In the genomic region with DNA sequence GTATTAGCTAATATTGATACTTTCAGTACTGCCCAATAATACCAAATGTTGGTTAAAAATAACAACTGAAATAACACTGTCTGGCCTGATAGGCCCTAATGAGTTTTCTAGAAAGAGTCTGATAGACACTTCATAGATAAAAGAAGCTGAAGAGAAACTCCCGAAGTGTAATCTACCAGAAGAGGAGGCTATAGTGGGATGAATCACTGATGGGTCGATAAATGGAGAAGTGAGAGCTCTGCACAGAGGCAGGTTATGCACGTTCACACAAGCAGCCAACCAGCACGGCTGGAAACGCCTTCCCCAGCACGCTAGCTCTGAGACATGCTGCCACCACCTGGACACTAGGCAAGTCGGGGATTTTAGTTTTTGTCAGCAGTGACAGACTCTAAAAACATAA, we compare ENCODE assay signal across 8 mouse cellular contexts. TPM values are rescaled to one million over a fixed set of nuclear protein-coding genes. Genes with fewer than 3 reads are reported as not detected.
A peak's percentile ranks its signal among the peaks of the same experiment; 100 is the strongest.
DNase-seq lines count a peak whose midpoint lies in the region; ATAC-seq and TF ChIP-seq lines count a peak whose summit lies in the region.

No protein-coding gene starts in this region.

- no peak overlapping the region for H3K9ac ChIP-seq in MEL (ENCODE audit: control insufficient read depth, low read depth, low read length, poor library complexity, severe bottlenecking)
- no peak overlapping the region for H3K9ac ChIP-seq in forebrain, embryonic 15.5 days (replicated peaks)
- H3K9ac ChIP-seq in hindbrain, embryonic 13.5 days: no peak overlapping the region

- no peaks in the 10 kb centered on the region for H3K9me3 ChIP-seq in MEL (replicated peaks; ENCODE audit: insufficient read depth, low read length)
- H3K9me3 ChIP-seq in forebrain, embryonic 15.5 days: no peaks in the 10 kb centered on the region
- no peaks in the 10 kb centered on the region for H3K9me3 ChIP-seq in hindbrain, embryonic 13.5 days
- H3K9me3 ChIP-seq in megakaryocyte, embryonic 14.5 days: no peaks in the 10 kb centered on the region

- TF ChIP-seq POLR2A in MEL (IDR thresholded peaks at IDR 0.05; ENCODE audit: control insufficient read depth in 1 of 2, insufficient read depth in 1 of 2, low read depth in 1 of 2, low read length in 2 of 2, poor library complexity in 1 of 2): no peak

- TF ChIP-seq CTCF in MEL (IDR thresholded peaks at IDR 0.05 in 2 of 3, conservative IDR thresholded peaks at IDR 0.05 in 1 of 3; ENCODE audit: control insufficient read depth in 1 of 3, insufficient read depth in 1 of 3, low read depth in 2 of 3, low read length in 3 of 3, poor library complexity in 1 of 3, severe bottlenecking in 1 of 3): peak; percentile 30 to 84 (median 80); a peak in 5 of 6 replicates

- H3K79me2 ChIP-seq in MEL (ENCODE audit: control insufficient read depth, insufficient read depth, low read length, poor library complexity): peaks cover 22% of the 10 kb centered on the region

- 3% methylated on average over 7 of the region's 7 CpGs for WGBS in forebrain, embryonic 15.5 days
- 3% methylated on average over 7 of the region's 7 CpGs for WGBS in hindbrain, embryonic 13.5 days

- peaks cover 0 to 41% of the 10 kb centered on the region in 2 experiments; a peak in 3 of 4 replicates for H3K36me3 ChIP-seq in MEL (ENCODE audit: control insufficient read depth in 1 of 2, insufficient read depth in 2 of 2, low read length in 2 of 2)
- H3K36me3 ChIP-seq in forebrain, embryonic 15.5 days: no peaks in the 10 kb centered on the region
- no peaks in the 10 kb centered on the region for H3K36me3 ChIP-seq in hindbrain, embryonic 13.5 days
- H3K36me3 ChIP-seq in megakaryocyte, embryonic 14.5 days (replicated peaks; ENCODE audit: low read length): peaks cover 10% of the 10 kb centered on the region

- TF ChIP-seq EP300 in MEL (IDR thresholded peaks at IDR 0.05; ENCODE audit: low read depth in 1 of 2, low read length in 2 of 2): peak; percentile 96 to 99

- H3K4me2 ChIP-seq in forebrain, embryonic 15.5 days (replicated peaks): no peak overlapping the region
- H3K4me2 ChIP-seq in hindbrain, embryonic 13.5 days: peak overlapping the region; percentile 24; the same call in 1 of the 2 replicates

- H3K4me1 ChIP-seq in MEL (ENCODE audit: control insufficient read depth in 1 of 2, insufficient read depth in 2 of 2, low read length in 2 of 2): peaks cover 17 to 31% of the 10 kb centered on the region in 2 experiments
- H3K4me1 ChIP-seq in forebrain, embryonic 15.5 days: peaks cover 40% of the 10 kb centered on the region
- H3K4me1 ChIP-seq in hindbrain, embryonic 13.5 days (replicated peaks): peaks cover 41% of the 10 kb centered on the region
- H3K4me1 ChIP-seq in megakaryocyte, embryonic 14.5 days: peaks cover 54% of the 10 kb centered on the region

- H3K27me3 ChIP-seq in MEL (ENCODE audit: control insufficient read depth in 1 of 2, insufficient read depth in 2 of 2, low read length in 2 of 2): no peaks in the 10 kb centered on the region
- no peaks in the 10 kb centered on the region for H3K27me3 ChIP-seq in forebrain, embryonic 15.5 days
- no peaks in the 10 kb centered on the region for H3K27me3 ChIP-seq in hindbrain, embryonic 13.5 days
- H3K27me3 ChIP-seq in megakaryocyte, embryonic 14.5 days (replicated peaks): no peaks in the 10 kb centered on the region

- peak; percentile 85 for TF ChIP-seq RAD21 in MEL (IDR thresholded peaks at IDR 0.05; ENCODE audit: low read depth, low read length)

- no peak overlapping the region; a peak in 1 of 4 replicates for H3K4me3 ChIP-seq in MEL (ENCODE audit: control insufficient read depth in 1 of 2, insufficient read depth in 1 of 2, low read depth in 2 of 2, low read length in 2 of 2)
- no peak overlapping the region for H3K4me3 ChIP-seq in forebrain, embryonic 15.5 days
- no peak overlapping the region for H3K4me3 ChIP-seq in hindbrain, embryonic 13.5 days
- H3K4me3 ChIP-seq in megakaryocyte, embryonic 14.5 days (replicated peaks): peak overlapping the region; percentile 78

- no peak overlapping the region for H3K27ac ChIP-seq in MEL (ENCODE audit: control insufficient read depth, low read depth, low read length)
- no peak overlapping the region for H3K27ac ChIP-seq in forebrain, embryonic 15.5 days (replicated peaks)
- no peak overlapping the region for H3K27ac ChIP-seq in hindbrain, embryonic 13.5 days

- ATAC-seq in forebrain, embryonic 15.5 days (replicated peaks): 0 out of 2 replicates have a peak, but pooled peaks have one; percentile 14
- ATAC-seq in hindbrain, embryonic 13.5 days (ENCODE audit: low FRiP score): no peak

- DNase-seq in MEL (ENCODE audit: low read depth, low spot score): peak; percentile 95
- DNase-seq in c-Kit-positive CD71-negative TER-119-negative erythroid progenitor cells, embryonic 14.5 days (ENCODE audit: low read depth): peak; percentile 70
- peak; percentile 33 to 50 for DNase-seq in layer of hippocampus, postnatal 25 days (ENCODE audit: extremely low spot score in 1 of 2, low spot score in 1 of 2)
- DNase-seq in right cerebral cortex, postnatal 14 days: peak; percentile 61
- DNase-seq in urinary bladder, postnatal 36 days (ENCODE audit: low spot score in 2 of 2): peak; percentile 48 to 74

TF ChIP-seq in MEL, 35 proteins besides CTCF, POLR2A, EP300 and RAD21 (continues in another document):
- TF ChIP-seq GATA1 (IDR thresholded peaks at IDR 0.05; ENCODE audit: low read depth, low read length): peak; percentile 100
- peak; percentile 84 for TF ChIP-seq SMC3 (IDR thresholded peaks at IDR 0.05; ENCODE audit: low read depth, low read length)
- TF ChIP-seq POLR2AphosphoS5 (IDR thresholded peaks at IDR 0.05; ENCODE audit: borderline replicate concordance, low read depth, low read length): no peak
- peak; percentile 68 for TF ChIP-seq TBP (IDR thresholded peaks at IDR 0.05; ENCODE audit: low read depth, low read length)
- TF ChIP-seq KAT2A (conservative IDR thresholded peaks at IDR 0.05; ENCODE audit: low read depth, low read length): no peak
- TF ChIP-seq TCF12 (IDR thresholded peaks at IDR 0.05; ENCODE audit: low read depth, low read length): peak; percentile 96
- no peak for TF ChIP-seq NRF1 (IDR thresholded peaks at IDR 0.05; ENCODE audit: insufficient read depth, low read depth, low read length, poor library complexity, severe bottlenecking)
- peak; percentile 90 for TF ChIP-seq RCOR1 (IDR thresholded peaks at IDR 0.05; ENCODE audit: low read depth, low read length)
- TF ChIP-seq ZKSCAN1 (IDR thresholded peaks at IDR 0.05; ENCODE audit: low read depth, low read length): no peak
- TF ChIP-seq MYB (IDR thresholded peaks at IDR 0.05; ENCODE audit: low read depth, low read length): peak; percentile 47; the same call in 1 of the 2 replicates
- no peak; the same call in 1 of the 2 replicates for TF ChIP-seq CHD2 (IDR thresholded peaks at IDR 0.05; ENCODE audit: low read length)
- TF ChIP-seq HCFC1 (IDR thresholded peaks at IDR 0.05; ENCODE audit: low read depth, low read length): peak; percentile 57; the same call in 1 of the 2 replicates
- TF ChIP-seq ETS1 (IDR thresholded peaks at IDR 0.05; ENCODE audit: low read depth, low read length): peak; percentile 97
- peak; percentile 84 for TF ChIP-seq MXI1 (IDR thresholded peaks at IDR 0.05; ENCODE audit: low read depth, low read length)
- peak; percentile 97 for TF ChIP-seq JUND (IDR thresholded peaks at IDR 0.05; ENCODE audit: low read depth, low read length)
- TF ChIP-seq ZMIZ1 (IDR thresholded peaks at IDR 0.05; ENCODE audit: low read depth, low read length): 0 out of 2 replicates have a peak, but pooled peaks have one; percentile 73
- TF ChIP-seq ELF1 (IDR thresholded peaks at IDR 0.05; ENCODE audit: low read depth, low read length): no peak; the same call in 1 of the 2 replicates
- TF ChIP-seq MAFK (IDR thresholded peaks at IDR 0.05; ENCODE audit: borderline replicate concordance, low read depth, low read length): peak; percentile 74
- TF ChIP-seq ZNF384 (IDR thresholded peaks at IDR 0.05; ENCODE audit: low read depth, low read length): no peak
- TF ChIP-seq E2F4 (IDR thresholded peaks at IDR 0.05; ENCODE audit: borderline replicate concordance, low read depth, low read length): no peak
- no peak for TF ChIP-seq MEF2A (IDR thresholded peaks at IDR 0.05; ENCODE audit: extremely low read depth, insufficient replicate concordance, low read depth, low read length, poor library complexity, severe bottlenecking)
- TF ChIP-seq MAX (IDR thresholded peaks at IDR 0.05; ENCODE audit: low read length): peak; percentile 63; the same call in 1 of the 2 replicates
- no peak for TF ChIP-seq POLR2AphosphoS2 (IDR thresholded peaks at IDR 0.05; ENCODE audit: low read length)
- TF ChIP-seq NELFE (IDR thresholded peaks at IDR 0.05; ENCODE audit: low read depth, low read length): no peak
- peak; percentile 52 for TF ChIP-seq TAL1 (IDR thresholded peaks at IDR 0.05; ENCODE audit: low read length)
- TF ChIP-seq ZC3H11A (IDR thresholded peaks at IDR 0.05; ENCODE audit: low read depth, low read length): peak; percentile 82
- TF ChIP-seq USF2 (IDR thresholded peaks at IDR 0.05; ENCODE audit: borderline replicate concordance in 1 of 2, insufficient read depth in 1 of 2, low read depth in 1 of 2, low read length in 2 of 2): no peak
- no peak for TF ChIP-seq GABPA (IDR thresholded peaks at IDR 0.05; ENCODE audit: low read depth, low read length)
- peak; percentile 96 for TF ChIP-seq SIN3A (IDR thresholded peaks at IDR 0.05; ENCODE audit: low read length)
- TF ChIP-seq BHLHE40 (IDR thresholded peaks at IDR 0.05; ENCODE audit: borderline replicate concordance, low read depth, low read length): peak; percentile 91
- TF ChIP-seq UBTF (IDR thresholded peaks at IDR 0.05; ENCODE audit: borderline replicate concordance, insufficient read depth, low read depth, low read length): no peak
- no peak for TF ChIP-seq USF1 (IDR thresholded peaks at IDR 0.05; ENCODE audit: low read depth, low read length)
- peak; percentile 91 for TF ChIP-seq MYC (IDR thresholded peaks at IDR 0.05; ENCODE audit: low read depth, low read length)
- peak; percentile 76; the same call in 1 of the 2 replicates for TF ChIP-seq MAZ (IDR thresholded peaks at IDR 0.05; ENCODE audit: low read depth, low read length)

RNA-seq across cellular contexts. Expression of a gene that starts 2.9 kb away (rescaled TPM):
- 69.6 and 73.4 TPM in 2 replicates for total RNA-seq in MEL (2012; rRNA removed)
- 100 to 1,000 TPM in 1 of 2 experiments, not detected in 1; 122 TPM for polyA plus RNA-seq in MEL (2012; ENCODE audit: insufficient read depth in 1 of 2, insufficient read length in 2 of 2, low read depth in 1 of 2, low replicate concordance in 2 of 2, missing spikeins in 1 of 2)
- polyA plus RNA-seq in forebrain, embryonic 15.5 days (2015; fragmentation: Nextera tagmentation; extraction: Ambion mirVana): 43.9 and 47.7 TPM in 2 replicates
- polyA plus RNA-seq in hindbrain, embryonic 13.5 days (2015; fragmentation: Nextera tagmentation; extraction: Ambion mirVana): 37.5 and 42.9 TPM in 2 replicates
- 10 to 100 TPM; 60.2 to 60.4 TPM for total RNA-seq in layer of hippocampus, postnatal 25 days (2021)
- polyA plus RNA-seq in megakaryocyte, embryonic 14.5 days (2012; ENCODE audit: insufficient read depth, low replicate concordance): 1.1 and 7.4 TPM in 2 replicates

Comparison
In these comparisons a context has a peak if more than half of its experiments do, and no peak if none do; other contexts are left out.
1. DNase-seq: peak in every context shown above with its lines; median percentile 95 in MEL; 70 in c-Kit-positive CD71-negative TER-119-negative erythroid progenitor cells, embryonic 14.5 days; 61 in right cerebral cortex, postnatal 14 days; 61 in urinary bladder, postnatal 36 days; 42 in layer of hippocampus, postnatal 25 days.